Mouse (Mus musculus) neural tube, embryonic 11.5 days (tissue): ENCODE results near the gene Phf1. TPM values are rescaled to one million over a fixed set of nuclear protein-coding genes. Genes with fewer than 3 reads are reported as not detected.

ENCODE experiments used
- ATAC-seq: fragments of 200-750 bp; cut with Nextera tagmentation; 2 replicates; pipeline ENCODE4 v1.8.0; 2017; ENCODE audit warnings: moderate number of reproducible peaks, mild to moderate bottlenecking, moderate TSS enrichment, moderate library complexity; ENCODE audit not compliant: insufficient read depth, low FRiP score, low TSS enrichment
- DNase-seq: peaks from one replicate; pipeline ENCODE4 v3.0.0-alpha.2; 2015; ENCODE audit warnings: low spot score
- H3K27ac ChIP-seq: fragments of 300-500 bp; sonication (generic); 2 replicates; pipeline ENCODE4 v1.5.1; 2014; ENCODE audit warnings: low read depth, mild to moderate bottlenecking, low read length
- H3K27me3 ChIP-seq: fragments of 300-500 bp; sonication (generic); 2 replicates; pipeline ENCODE4 v1.6.1; 2014; ENCODE audit warnings: mild to moderate bottlenecking, low read length, mixed read lengths; ENCODE audit not compliant: control insufficient read depth, insufficient read depth
- H3K36me3 ChIP-seq: fragments of 300-500 bp; sonication (generic); 2 replicates; pipeline ENCODE4 v1.6.1; 2014; ENCODE audit warnings: mild to moderate bottlenecking, low read length, moderate library complexity, mixed read lengths; ENCODE audit not compliant: control insufficient read depth, insufficient read depth
- H3K4me1 ChIP-seq: fragments of 300-500 bp; sonication (generic); 2 replicates; pipeline ENCODE4 v1.6.1; 2014; ENCODE audit warnings: low read length, mixed read lengths; ENCODE audit not compliant: control insufficient read depth, insufficient read depth
- H3K4me2 ChIP-seq: fragments of 300-500 bp; sonication (generic); 2 replicates; pipeline ENCODE4 v1.6.1; 2014; ENCODE audit warnings: low read depth, mild to moderate bottlenecking, moderate library complexity
- H3K4me3 ChIP-seq: fragments of 300-500 bp; sonication (generic); 2 replicates; pipeline ENCODE4 v1.5.1; 2014; ENCODE audit warnings: low read depth, low read length
- H3K9ac ChIP-seq: fragments of 300-500 bp; sonication (generic); 2 replicates; pipeline ENCODE4 v1.6.1; 2014; ENCODE audit warnings: mild to moderate bottlenecking, low read length
- H3K9me3 ChIP-seq: fragments of 300-500 bp; sonication (generic); 2 replicates; pipeline ENCODE4 v1.6.1; 2016; ENCODE audit warnings: low read length; ENCODE audit not compliant: control insufficient read depth
- WGBS: fragments of 180-500 bp; shearing (Covaris S2); extraction: QIAGEN DNeasy Blood & Tissue Kit; methylation state at CpG from one replicate; pipeline ENCODE4 v1.1.7; 2014; 5-methylcytosine and 5-hydroxymethylcytosine counted together
- polyA plus RNA-seq: library from polyadenylated mRNA; unstranded; fragments of >200 nt; fragmentation: Nextera tagmentation; extraction: Ambion mirVana; gene quantifications from 2 replicates; pipeline ENCODE4 v1.2.1, GENCODE M21; 2014

Phf1 gene
- 5.8 and 6.4 TPM in 2 replicates for polyA plus RNA-seq

DNA sequence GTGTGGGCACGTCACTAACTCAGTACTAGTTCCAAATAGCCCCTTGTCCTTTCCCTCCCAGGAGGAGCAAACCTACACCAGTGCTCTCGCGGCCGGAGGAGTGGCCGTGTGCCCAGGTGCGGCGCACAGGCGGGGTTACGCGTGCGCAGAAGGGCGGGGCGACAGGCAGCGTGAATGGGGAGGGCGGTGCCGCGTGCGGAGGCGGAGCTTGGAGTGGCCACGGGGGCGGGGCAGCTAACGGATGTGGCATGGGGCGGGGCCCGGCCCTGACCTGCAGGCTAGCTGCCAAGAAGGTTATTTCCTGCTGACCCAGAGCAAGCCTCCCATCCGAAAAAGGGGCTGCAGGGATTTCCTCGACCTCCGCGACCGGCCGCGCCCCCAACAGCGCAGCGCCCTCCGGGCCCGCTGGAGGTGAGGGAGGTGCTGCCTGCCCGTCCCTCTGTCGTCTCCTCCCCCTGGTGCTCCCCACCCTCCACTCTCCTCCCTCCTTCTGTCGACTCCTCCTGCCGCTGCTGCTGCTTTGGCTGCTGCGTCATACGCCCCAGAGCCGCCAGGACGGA lies at the start of gene Phf1:
Gene Phf1 (plus strand): TSS at position 214 of the 560 bp plus-strand sequence.
- peak within 1 kb of the TSS; percentile 88 for H3K4me2 ChIP-seq
- peak within 1 kb of the TSS; percentile 66 for H3K9ac ChIP-seq
- peak within 1 kb of the TSS; percentile 49; the same call in 1 of the 2 replicates for H3K27ac ChIP-seq
- peaks cover 5% of the 10 kb centered on the region; the same call in 1 of the 2 replicates for H3K4me1 ChIP-seq
- DNase-seq (peak; percentile 93), ATAC-seq (peak; percentile 70)
- peaks cover 5% of the 10 kb centered on the region for H3K36me3 ChIP-seq
- under 1% methylated on average over 36 of the region's 43 CpGs for WGBS
- H3K9me3 ChIP-seq, result no peaks in the 10 kb centered on the region
- peak within 1 kb of the TSS; percentile 59 for H3K4me3 ChIP-seq
- no peaks in the 10 kb centered on the region for H3K27me3 ChIP-seq

DNA sequence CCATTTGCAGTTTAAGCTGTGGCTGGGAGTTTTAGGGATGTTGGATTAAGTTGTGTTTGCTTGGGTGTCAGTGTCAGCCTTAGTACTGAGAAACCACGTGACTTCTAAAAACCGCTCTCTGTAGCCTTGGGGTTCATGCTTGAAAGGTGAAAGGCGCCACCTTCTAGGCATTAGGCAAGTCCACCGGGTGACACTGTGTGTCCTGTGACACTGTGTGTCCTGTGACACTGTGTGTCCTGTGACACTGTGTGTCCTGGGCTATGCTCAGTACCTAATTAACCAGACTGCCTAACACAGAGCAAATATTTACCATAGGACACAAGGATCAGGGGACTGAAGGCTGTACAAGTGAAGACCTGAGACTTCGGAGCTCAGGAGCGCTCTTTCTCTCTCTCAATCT lies 49.3 kb upstream of the Phf1 start:
- Histone ChIP-seq H3K27ac (no peak overlapping the region), H3K27me3 (no peaks in the 10 kb centered on the region), H3K9ac (no peak overlapping the region), H3K9me3 (no peaks in the 10 kb centered on the region), H3K36me3 (no peaks in the 10 kb centered on the region), H3K4me3 (no peak overlapping the region), H3K4me2 (no peak overlapping the region), H3K4me1 (no peaks in the 10 kb centered on the region)
- no peak for DNase-seq
- WGBS, result 73% methylated on average over 6 of the region's 6 CpGs
- no peak for ATAC-seq

- WGBS, result 24% methylated on average over 25 of the region's 25 CpGs
- Histone ChIP-seq H3K9ac (no peak overlapping the region), H3K4me1 (no peaks in the 10 kb centered on the region), H3K4me3 (peak overlapping the region; percentile 20; the same call in 1 of the 2 replicates), H3K9me3 (no peaks in the 10 kb centered on the region), H3K27ac (no peak overlapping the region), H3K4me2 (peak overlapping the region; percentile 46), H3K36me3 (no peaks in the 10 kb centered on the region), H3K27me3 (no peaks in the 10 kb centered on the region)
- DNase-seq (peak; percentile 81), ATAC-seq (no peak)
These were observed 47.6 kb upstream of the Phf1 start for GRCm38 (mm10) chr17:26884995-26885926.

DNA sequence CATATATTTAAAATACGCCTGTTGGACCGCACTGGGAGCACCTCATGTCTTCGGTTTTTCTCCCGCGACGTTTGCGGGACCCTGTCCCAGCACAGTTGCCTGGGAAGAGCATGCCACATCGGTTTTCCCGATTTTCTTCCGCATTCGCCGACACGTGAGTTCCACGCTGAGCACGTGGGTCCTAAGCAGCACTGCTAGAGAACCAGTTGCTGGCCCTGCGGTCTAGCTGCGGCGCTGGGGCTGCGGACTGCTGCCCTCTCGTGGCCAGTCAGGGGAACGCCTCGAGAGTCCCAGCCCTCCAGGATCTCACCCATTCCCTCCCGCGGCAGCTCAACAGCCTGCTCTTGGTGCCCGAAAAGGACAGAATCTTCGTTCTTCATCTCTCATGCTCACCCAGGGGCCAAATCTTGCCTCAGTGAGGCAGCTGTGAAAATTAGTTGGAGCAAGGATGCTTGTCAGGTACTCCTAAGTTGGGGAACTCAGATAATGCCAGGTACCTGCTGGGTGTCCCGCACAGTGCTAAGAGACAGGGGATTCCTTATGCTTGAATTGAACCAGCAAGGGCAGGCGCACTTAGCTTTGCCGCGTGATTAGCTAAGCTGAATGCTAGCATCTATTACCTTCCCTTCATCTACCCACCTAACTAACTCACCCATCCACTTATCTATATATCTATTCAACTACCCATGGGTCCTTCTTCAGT lies 46.7 kb upstream of the Phf1 start:
- H3K27me3 ChIP-seq, result no peaks in the 10 kb centered on the region
- H3K4me2 ChIP-seq, result peak overlapping the region; percentile 46
- H3K4me3 ChIP-seq, result peak overlapping the region; percentile 15; the same call in 1 of the 2 replicates
- no peaks in the 10 kb centered on the region for H3K9me3 ChIP-seq
- ATAC-seq (peak; percentile 60; the same call in 1 of the 2 replicates), DNase-seq (peak; percentile 87)
- WGBS, result 11% methylated on average over 30 of the region's 30 CpGs
- no peak overlapping the region for H3K9ac ChIP-seq
- no peaks in the 10 kb centered on the region for H3K4me1 ChIP-seq
- no peaks in the 10 kb centered on the region for H3K36me3 ChIP-seq
- H3K27ac ChIP-seq, result no peak overlapping the region

DNA sequence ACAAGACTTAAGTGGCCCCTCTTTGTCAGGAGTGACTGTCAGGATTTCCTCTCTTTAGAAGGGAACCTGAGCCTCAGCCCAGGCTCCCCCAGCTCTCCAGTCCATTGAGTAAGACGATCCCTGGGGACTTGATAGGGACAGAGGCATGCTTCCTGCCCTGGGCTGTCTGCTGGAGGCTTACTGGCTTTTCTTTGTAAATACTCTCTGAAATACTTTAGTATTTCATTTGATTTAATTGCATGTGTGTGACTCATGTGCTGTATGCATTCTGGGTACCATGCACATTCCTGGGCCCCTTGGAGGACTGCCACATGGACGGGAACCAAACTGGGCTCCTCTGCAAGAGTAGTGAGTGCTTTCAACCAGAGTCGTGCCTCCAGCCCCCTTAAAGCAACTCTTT lies 44.9 kb upstream of the Phf1 start:
- DNase-seq (no peak), ATAC-seq (no peak)
- H3K4me3 ChIP-seq, result no peak overlapping the region
- H3K4me2 ChIP-seq, result no peak overlapping the region
- H3K27ac ChIP-seq, result no peak overlapping the region
- no peak overlapping the region for H3K9ac ChIP-seq
- H3K9me3 ChIP-seq, result no peaks in the 10 kb centered on the region
- no peaks in the 10 kb centered on the region for H3K4me1 ChIP-seq
- H3K36me3 ChIP-seq, result no peaks in the 10 kb centered on the region
- H3K27me3 ChIP-seq, result no peaks in the 10 kb centered on the region
- 48% methylated on average over 3 of the region's 3 CpGs for WGBS

- H3K4me1 ChIP-seq, result no peaks in the 10 kb centered on the region
- H3K27me3 ChIP-seq, result no peaks in the 10 kb centered on the region
- no peaks in the 10 kb centered on the region for H3K9me3 ChIP-seq
- no peak overlapping the region for H3K4me3 ChIP-seq
- no peak overlapping the region for H3K4me2 ChIP-seq
- H3K27ac ChIP-seq, result no peak overlapping the region
- H3K9ac ChIP-seq, result no peak overlapping the region
- 69% methylated on average over 16 of the region's 16 CpGs for WGBS
- DNase-seq (no peak), ATAC-seq (no peak)
- H3K36me3 ChIP-seq, result no peaks in the 10 kb centered on the region
These were observed 40.0 kb upstream of the Phf1 start for GRCm38 (mm10) chr17:26892635-26893375.

DNA sequence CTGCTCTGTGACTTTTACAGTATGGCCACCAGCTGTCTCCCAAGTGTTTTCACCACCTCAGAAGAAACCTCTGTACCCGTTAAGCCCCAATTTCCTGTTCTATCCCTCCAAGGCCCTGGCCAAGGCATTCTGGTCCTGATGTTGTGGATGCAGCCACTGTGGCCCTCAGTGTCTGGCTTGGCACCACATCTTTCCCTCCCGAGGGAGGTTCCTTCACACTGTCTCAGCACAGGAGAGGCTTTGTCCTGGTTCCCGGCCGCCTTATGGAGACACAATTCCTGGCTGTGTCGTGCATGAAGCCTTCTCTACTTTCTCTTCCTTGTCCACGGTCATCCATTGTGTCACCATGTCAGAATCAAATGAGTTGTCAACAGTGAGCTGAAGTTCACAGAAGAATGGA lies 39.4 kb upstream of the Phf1 start:
- Histone ChIP-seq H3K4me3 (no peak overlapping the region), H3K9me3 (no peaks in the 10 kb centered on the region), H3K27ac (no peak overlapping the region), H3K9ac (no peak overlapping the region), H3K4me1 (no peaks in the 10 kb centered on the region), H3K27me3 (no peaks in the 10 kb centered on the region), H3K4me2 (no peak overlapping the region), H3K36me3 (no peaks in the 10 kb centered on the region)
- DNase-seq (no peak), ATAC-seq (no peak)
- 63% methylated on average over 6 of the region's 6 CpGs for WGBS

DNA sequence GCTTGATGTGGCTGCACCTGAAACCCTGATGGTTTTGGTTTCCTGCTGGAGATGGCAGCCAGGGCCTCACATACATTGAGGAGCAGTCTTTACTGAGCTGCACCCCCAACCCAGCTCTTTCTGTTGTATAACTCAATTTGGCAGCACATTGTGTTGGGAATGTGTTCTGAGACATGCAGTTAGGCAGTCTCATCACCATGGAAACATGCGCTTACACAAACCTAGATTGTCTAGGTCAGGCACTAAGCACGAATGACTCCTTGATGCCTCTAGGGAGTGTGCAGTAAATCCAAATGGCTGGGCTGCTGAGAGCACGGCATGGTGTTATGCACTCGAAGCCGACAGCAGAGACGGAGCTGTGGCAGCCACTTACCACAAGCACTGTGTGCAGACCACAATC lies 38.5 kb upstream of the Phf1 start:
- H3K27me3 ChIP-seq, result no peaks in the 10 kb centered on the region
- no peaks in the 10 kb centered on the region for H3K9me3 ChIP-seq
- H3K4me1 ChIP-seq, result no peaks in the 10 kb centered on the region
- no peak for DNase-seq
- H3K36me3 ChIP-seq, result no peaks in the 10 kb centered on the region
- H3K27ac ChIP-seq, result no peak overlapping the region
- H3K4me3 ChIP-seq, result no peak overlapping the region
- no peak overlapping the region for H3K9ac ChIP-seq
- 81% methylated on average over 6 of the region's 6 CpGs for WGBS
- H3K4me2 ChIP-seq, result no peak overlapping the region
- ATAC-seq, result no peak
